Mouse (Mus musculus): ENCODE results near the gene Kank4.
"Not testable (repeated sequence)": the region's sequence is repeated elsewhere in the genome, so short reads cannot be mapped to it uniquely, and the experiment has no call there.

Gene Kank4

GRCm38 (mm10) chr4:98817184-98817911 is at the start of gene Kank4:
Gene Kank4, minus strand, starts transcription at chr4:98817537.
- DNase-seq = no peak

GRCm38 (mm10) chr4:98865386-98866237 is 48.3 kb upstream of the Kank4 start:
- DNase-seq = no peak

GRCm38 (mm10) chr4:98864546-98864945 is 47.2 kb upstream of the Kank4 start:
- no peak for DNase-seq

- no peak for DNase-seq
Measured at GRCm38 (mm10) chr4:98864094-98864493, 46.8 kb upstream of the Kank4 start.

- DNase-seq = no peak
Measured at GRCm38 (mm10) chr4:98863451-98863850, 46.1 kb upstream of the Kank4 start.

GRCm38 (mm10) chr4:98858151-98858855 is 41.0 kb upstream of the Kank4 start:
- DNase-seq = no peak

GRCm38 (mm10) chr4:98857037-98857648 is 39.8 kb upstream of the Kank4 start:
- DNase-seq = no peak

- DNase-seq = no peak
Measured at GRCm38 (mm10) chr4:98853926-98854325, 36.6 kb upstream of the Kank4 start.

- not testable (repeated sequence) for DNase-seq
Measured at GRCm38 (mm10) chr4:98850485-98850884, 33.1 kb upstream of the Kank4 start.

GRCm38 (mm10) chr4:98847120-98847885 is 30.0 kb upstream of the Kank4 start:
- no peak for DNase-seq

- DNase-seq = no peak
Measured at GRCm38 (mm10) chr4:98846396-98846795, 29.1 kb upstream of the Kank4 start.

GRCm38 (mm10) chr4:98845687-98846125 is 28.4 kb upstream of the Kank4 start:
- no peak for DNase-seq

GRCm38 (mm10) chr4:98845201-98845600 is 27.9 kb upstream of the Kank4 start:
- DNase-seq = no peak

- DNase-seq = no peak
Measured at GRCm38 (mm10) chr4:98843906-98844597, 26.7 kb upstream of the Kank4 start.

GRCm38 (mm10) chr4:98841251-98841650 is 23.9 kb upstream of the Kank4 start:
- DNase-seq = not testable (repeated sequence)

GRCm38 (mm10) chr4:98840526-98840925 is 23.2 kb upstream of the Kank4 start:
- no peak for DNase-seq

GRCm38 (mm10) chr4:98838913-98839312 is 21.6 kb upstream of the Kank4 start:
- no peak for DNase-seq

GRCm38 (mm10) chr4:98837715-98838505 is 20.6 kb upstream of the Kank4 start:
- no peak for DNase-seq

GRCm38 (mm10) chr4:98836519-98836918 is 19.2 kb upstream of the Kank4 start:
- no peak for DNase-seq

GRCm38 (mm10) chr4:98834782-98835181 is 17.4 kb upstream of the Kank4 start:
- DNase-seq = no peak

GRCm38 (mm10) chr4:98831726-98832125 is 14.4 kb upstream of the Kank4 start:
- DNase-seq = no peak
